Mouse (Mus musculus) spleen, postnatal 0 days (tissue): Measurements from ENCODE around the gene Cd84. TPM values are rescaled to one million over a fixed set of nuclear protein-coding genes. Genes with fewer than 3 reads are reported as not detected.

Source experiments
- polyA plus RNA-seq: library from polyadenylated mRNA; unstranded; fragments of >200 nt; fragmentation: Nextera tagmentation; extraction: Ambion mirVana; gene quantifications from 2 replicates; pipeline ENCODE4 v1.2.1, GENCODE M21; 2015

The Cd84 gene
- 21.4 and 25.4 TPM in 2 replicates for polyA plus RNA-seq

DNA sequence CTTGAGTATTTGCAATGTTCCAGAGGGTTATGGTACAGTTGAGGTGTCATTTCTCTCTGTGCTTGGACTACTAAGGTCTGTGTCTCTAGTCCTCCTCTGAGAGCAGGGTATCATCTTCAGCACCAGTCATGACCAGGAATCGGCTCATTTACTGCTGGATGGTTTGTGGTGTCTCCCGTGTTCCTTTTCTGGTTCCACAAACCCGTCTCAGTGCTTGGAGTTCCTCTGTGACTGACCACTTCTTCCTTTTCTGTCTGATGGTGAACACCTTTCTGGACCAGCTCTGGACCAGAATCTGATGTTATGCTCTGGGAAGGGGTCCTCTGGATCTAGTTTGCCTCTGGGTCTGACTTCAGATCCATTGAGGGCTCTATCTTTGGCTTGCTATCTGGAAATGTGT is at the start of gene Cd84:
TSS of gene Cd84 (plus strand) at position 210 of the 400 bp plus-strand sequence.

DNA sequence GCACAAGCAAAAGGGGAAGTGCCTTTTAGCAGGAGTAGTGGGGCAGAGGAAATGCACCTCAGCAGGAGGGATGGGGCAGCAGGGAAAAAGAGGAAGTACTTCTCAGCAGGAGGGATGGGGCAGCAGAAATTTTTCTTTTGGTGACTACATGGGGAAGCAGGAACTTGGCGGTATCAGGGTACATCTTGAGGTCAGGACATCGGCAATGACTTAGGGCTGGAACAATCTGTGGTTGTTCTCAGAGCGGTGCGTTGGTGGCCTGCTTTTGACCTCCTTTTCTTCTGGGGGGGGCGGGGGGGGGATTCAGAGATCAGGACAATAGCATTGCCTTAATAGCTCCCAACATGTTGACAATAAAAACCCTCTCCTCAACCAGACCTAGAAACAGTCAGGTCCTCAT is 55.9 kb downstream of the Cd84 start, which contains the start of gene Gm10521:
TSS of gene Gm10521 (plus strand) at position 301 of the 400 bp plus-strand sequence.

DNA sequence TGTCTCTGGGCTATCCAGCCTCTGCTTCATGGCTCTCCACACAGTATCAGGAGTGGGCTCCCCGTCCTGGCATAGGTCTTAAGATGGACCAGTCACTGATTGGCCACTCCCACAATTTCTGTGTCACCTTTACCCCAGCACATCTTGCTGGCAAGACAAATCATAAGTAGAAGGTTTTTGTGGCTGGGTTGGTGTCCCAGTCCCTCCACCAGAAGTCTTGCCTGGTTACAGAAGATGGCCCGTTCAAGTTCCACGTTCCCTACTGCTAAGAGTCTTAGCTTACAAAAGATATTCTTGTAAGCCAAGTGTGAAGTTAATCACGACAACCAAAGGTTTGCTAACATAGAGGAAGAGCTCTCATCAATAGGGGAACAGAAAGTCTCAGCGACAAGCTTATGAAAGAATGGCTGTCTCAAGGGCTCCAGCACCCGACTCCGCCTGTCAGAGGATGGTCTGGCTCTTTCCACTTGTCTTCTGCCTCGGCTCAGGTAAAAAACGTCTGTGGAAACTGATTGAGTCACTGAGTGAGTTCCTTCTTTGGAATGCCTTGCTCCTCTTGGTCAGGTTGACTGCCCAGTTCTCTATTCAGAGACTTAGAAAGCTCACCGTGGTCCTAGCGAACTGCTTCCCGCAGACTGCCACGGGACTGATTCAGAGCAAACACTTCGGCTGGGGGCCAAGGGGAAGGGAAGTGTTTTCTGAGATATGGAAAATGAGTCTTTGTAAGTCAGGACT is 78.0 kb downstream of the Cd84 start, which contains the start of gene Slamf6:
TSS of gene Slamf6 (plus strand) at position 211 of the 735 bp plus-strand sequence.

Other genes starting within 250 kb of the Cd84 start
- 2.5 and 3.4 TPM in 2 replicates for gene Ly9, start 232.3 kb upstream of the Cd84 start, polyA plus RNA-seq
- gene Slamf7, start 186.7 kb upstream of the Cd84 start, polyA plus RNA-seq, result 4.1 and 6.0 TPM in 2 replicates
- 28.5 and 35.8 TPM in 2 replicates for gene Cd48, start 157.7 kb upstream of the Cd84 start, polyA plus RNA-seq
- gene Slamf1, start 72.6 kb upstream of the Cd84 start, polyA plus RNA-seq, result 1.5 and 1.8 TPM in 2 replicates
- 0.35 and 0.47 TPM in 2 replicates for gene Gm10521, start 56.0 kb downstream of the Cd84 start, polyA plus RNA-seq
- gene Slamf6, start 77.8 kb downstream of the Cd84 start, polyA plus RNA-seq, result 6.4 and 11.9 TPM in 2 replicates
- gene Vangl2, start 188.7 kb downstream of the Cd84 start, polyA plus RNA-seq, result 2.6 and 3.0 TPM in 2 replicates
- gene Nhlh1, start 217.9 kb downstream of the Cd84 start, polyA plus RNA-seq, result not detected in 2 replicates
- gene Copa, start 242.8 kb downstream of the Cd84 start, polyA plus RNA-seq, result 56.9 and 66.1 TPM in 2 replicates
- gene Ncstn, start 243.1 kb downstream of the Cd84 start, polyA plus RNA-seq, result 41.3 and 48.7 TPM in 2 replicates